Mouse (Mus musculus) mesoderm, embryonic 11.5 days (tissue): Measurements from ENCODE around the gene St13.

Source experiments
- DNase-seq: peaks from one replicate; pipeline ENCODE4 v3.0.0-alpha.2; 2012; ENCODE audit warnings: low read depth, low spot score

The St13 gene

GRCm38 (mm10) chr15:81365246-81365645 is 34.6 kb downstream of the St13 start:
- no peak for DNase-seq

- DNase-seq, result no peak
Measured at GRCm38 (mm10) chr15:81364271-81364670, 35.6 kb downstream of the St13 start.

- DNase-seq, result no peak
Measured at GRCm38 (mm10) chr15:81362501-81362900, 37.4 kb downstream of the St13 start.

DNA sequence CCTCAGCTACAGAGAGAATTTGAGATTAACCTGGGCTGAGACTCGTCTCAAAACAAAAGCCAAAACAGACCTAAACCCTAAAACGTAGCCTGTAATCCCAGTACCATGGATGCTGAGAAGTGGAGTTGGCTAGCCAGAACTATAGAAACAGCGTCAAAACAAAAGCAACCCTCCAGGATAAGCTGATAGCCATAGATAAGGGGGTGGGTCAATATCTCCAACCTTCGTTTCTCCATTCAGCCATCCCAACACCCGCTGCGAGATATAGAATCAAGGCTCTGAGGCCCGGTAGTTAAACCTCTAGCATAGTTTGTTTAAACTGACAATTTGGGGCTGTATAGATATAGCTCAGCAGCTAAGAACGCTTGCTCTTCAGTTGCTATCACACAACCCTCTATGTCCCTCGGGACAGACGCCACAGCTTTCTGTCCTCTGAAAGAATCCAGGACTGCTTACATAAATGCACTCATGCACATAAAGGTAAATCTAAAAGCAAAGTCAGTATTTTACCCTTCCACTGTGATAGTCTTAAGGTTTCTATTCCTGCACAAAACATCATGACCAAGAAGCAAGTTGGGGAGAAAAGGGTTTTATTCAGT is 38.4 kb downstream of the St13 start:
- no peak for DNase-seq

DNA sequence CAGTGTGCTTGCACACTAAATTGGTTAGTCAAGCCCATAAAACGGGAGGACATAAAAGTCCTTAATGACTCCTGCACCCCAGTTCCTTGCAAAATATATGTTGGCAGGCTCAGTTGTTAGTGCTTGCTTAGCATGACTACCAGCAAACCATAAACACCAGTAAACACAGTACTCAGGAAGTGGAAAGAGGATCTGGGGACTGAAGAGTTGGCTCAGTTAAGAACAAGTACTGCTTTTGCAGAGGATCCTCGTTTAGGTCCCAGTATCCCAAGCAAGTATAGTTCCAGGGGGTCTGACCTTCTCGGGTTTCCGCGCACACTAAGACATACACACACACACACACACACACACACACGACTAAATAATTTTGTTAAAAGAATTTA is 38.9 kb downstream of the St13 start:
- DNase-seq, result no peak

- peak; percentile 97 for DNase-seq
Measured at GRCm38 (mm10) chr15:81360345-81361021, 39.4 kb downstream of the St13 start, which contains the start of gene Slc25a17. TSS of gene Slc25a17 (minus strand) at chr15:81360812.

- no peak for DNase-seq
Measured at GRCm38 (mm10) chr15:81359421-81359820, 40.5 kb downstream of the St13 start.

- DNase-seq, result no peak
Measured at GRCm38 (mm10) chr15:81358943-81359342, 40.9 kb downstream of the St13 start.

- DNase-seq, result no peak
Measured at GRCm38 (mm10) chr15:81356946-81357345, 42.9 kb downstream of the St13 start.

DNA sequence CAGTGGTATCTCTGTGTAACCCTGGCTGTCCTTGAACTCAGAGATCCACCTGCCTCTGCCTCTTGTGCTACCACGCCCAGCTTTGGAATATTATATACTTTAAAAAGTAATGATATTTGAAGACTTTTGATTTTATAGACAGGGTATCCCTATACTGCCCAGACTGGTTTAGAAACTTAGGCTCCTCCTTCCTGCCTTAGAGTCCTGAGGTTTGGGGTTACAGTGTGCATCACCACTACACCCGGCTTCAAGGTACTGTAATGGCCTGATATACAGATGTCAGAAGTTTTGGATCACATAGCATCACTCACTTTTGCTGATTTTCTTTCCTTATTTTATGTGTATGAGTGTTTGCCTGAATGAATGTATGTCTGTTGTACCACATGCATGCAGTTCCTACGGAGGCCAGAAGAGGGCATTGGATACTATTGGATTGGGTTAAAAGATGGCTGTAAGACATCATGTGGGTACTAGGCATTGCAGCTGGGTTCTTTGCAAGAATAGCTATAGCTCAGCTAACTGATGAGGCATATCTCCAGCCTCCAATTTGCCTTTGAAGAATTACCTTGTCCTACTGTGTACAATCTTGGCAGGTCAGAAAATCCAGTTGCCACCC is 44.6 kb downstream of the St13 start:
- peak; percentile 72 for DNase-seq

GRCm38 (mm10) chr15:81352638-81353037 is 47.2 kb downstream of the St13 start:
- no peak for DNase-seq

- DNase-seq, result no peak
Measured at GRCm38 (mm10) chr15:81350401-81350800, 49.5 kb downstream of the St13 start.

DNA sequence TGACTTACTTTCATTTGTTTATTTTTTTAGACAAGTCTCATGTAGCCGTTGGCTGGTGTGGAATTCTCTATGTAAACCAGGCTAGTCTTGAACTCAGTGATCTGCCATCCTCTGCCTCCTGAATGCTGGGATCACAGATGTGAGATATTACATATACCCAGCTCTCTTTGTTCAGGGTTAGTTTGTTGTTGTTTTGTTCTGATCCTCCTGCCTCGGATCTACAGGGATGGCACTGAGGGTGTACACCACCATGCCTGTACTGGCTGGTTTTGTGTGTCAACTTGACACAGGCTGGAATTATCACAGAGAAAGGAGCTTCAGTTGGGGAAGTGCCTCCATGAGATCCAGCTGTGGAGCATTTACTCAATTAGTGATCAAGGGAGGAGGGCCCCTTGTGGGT is 51.5 kb downstream of the St13 start:
- DNase-seq, result no peak

GRCm38 (mm10) chr15:81347466-81347865 is 52.4 kb downstream of the St13 start:
- DNase-seq, result no peak

GRCm38 (mm10) chr15:81341426-81341825 is 58.5 kb downstream of the St13 start:
- no peak for DNase-seq

DNA sequence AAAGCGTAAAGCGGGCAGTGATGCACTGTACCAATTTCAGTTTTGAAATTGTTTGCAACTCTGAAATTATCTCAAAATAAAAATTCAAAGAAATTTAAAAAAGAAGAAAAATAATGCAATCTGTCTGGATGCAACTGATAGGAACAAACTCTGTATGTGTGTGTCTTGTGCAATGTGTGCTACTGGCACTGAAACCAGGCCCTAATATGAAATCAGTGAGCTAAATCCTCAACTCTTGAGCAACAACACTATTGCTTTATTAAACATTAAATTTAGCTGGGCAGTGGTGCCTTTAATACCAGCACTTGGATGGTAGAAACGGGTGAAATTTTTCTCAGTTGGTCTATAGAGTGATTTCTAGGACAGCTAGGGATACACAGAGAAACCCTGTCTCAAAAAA is 60.7 kb downstream of the St13 start:
- DNase-seq, result no peak

DNA sequence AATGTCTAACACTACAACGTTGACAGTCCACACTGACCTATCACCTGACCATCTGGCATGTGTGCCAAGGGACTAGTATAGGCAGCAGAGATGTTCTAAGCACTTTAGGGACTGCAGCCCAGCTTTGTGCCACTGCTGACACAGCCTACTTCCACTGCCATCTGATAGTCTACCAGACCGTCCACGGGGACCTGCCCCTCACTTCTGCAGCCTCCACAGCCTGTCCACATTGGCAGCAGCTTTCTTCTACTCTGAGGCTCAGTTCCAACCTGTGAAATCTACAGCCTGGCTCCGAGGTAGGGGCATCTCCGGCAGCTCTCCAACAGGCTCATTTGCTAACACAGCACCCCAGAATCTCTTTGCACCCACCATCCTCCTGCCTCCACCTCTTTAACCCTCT is 63.4 kb downstream of the St13 start:
- no peak for DNase-seq

GRCm38 (mm10) chr15:81332517-81332916 is 67.4 kb downstream of the St13 start:
- DNase-seq, result no peak

GRCm38 (mm10) chr15:81330816-81331433 is 69.0 kb downstream of the St13 start:
- no peak for DNase-seq

- DNase-seq, result peak; percentile 53
Measured at GRCm38 (mm10) chr15:81329721-81330369, 70.0 kb downstream of the St13 start.

DNA sequence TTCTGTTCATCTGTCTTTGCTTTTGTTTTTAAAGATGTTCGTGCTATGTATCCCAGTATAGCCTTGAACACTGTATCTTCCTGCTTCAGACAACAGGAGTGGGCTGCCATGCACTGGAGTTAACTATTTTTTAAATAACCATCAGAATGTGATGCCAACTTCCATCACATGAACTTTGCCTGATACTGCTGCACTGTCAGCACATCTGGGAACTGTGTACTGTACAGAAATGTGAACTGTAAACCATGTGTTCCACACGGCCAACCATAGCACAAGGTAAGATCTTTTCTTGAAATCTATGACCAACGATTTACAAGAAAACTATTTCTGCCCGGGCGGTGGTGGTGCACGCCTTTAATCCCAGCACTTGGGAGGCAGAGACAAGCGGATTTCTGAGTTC is 72.4 kb downstream of the St13 start:
- no peak for DNase-seq

- no peak for DNase-seq
Measured at GRCm38 (mm10) chr15:81324979-81325378, 74.9 kb downstream of the St13 start.
